ENCODE assay signal across 7 mouse cellular contexts in genomic region chr11:101119131-101119760, GRCm38 (mm10). TPM values are rescaled to one million over a fixed set of nuclear protein-coding genes. Genes with fewer than 3 reads are reported as not detected.
DNase-seq lines count a peak whose midpoint lies in the region; ATAC-seq and TF ChIP-seq lines count a peak whose summit lies in the region.

No protein-coding gene starts in this region.

- peak overlapping the region; percentile 87 for H3K27ac ChIP-seq in lung, embryonic 16.5 days (ENCODE audit: low read length)
- H3K27ac ChIP-seq in cortical plate, adult 2 months (ENCODE audit: insufficient read depth, low read length) = peak overlapping the region; percentile 69
- H3K27ac ChIP-seq in hindbrain, embryonic 14.5 days = peak overlapping the region; percentile 81

- H3K9me3 ChIP-seq in lung, embryonic 16.5 days (ENCODE audit: control insufficient read depth, low read length) = no peaks in the 10 kb centered on the region
- no peaks in the 10 kb centered on the region for H3K9me3 ChIP-seq in hindbrain, embryonic 14.5 days (ENCODE audit: control insufficient read depth, low read length)

- H3K9ac ChIP-seq in lung, embryonic 16.5 days (ENCODE audit: low read length) = peak overlapping the region; percentile 91
- peak overlapping the region; percentile 89 for H3K9ac ChIP-seq in hindbrain, embryonic 14.5 days

- peak overlapping the region; percentile 90 for H3K4me3 ChIP-seq in lung, embryonic 16.5 days (ENCODE audit: low read length)
- peak overlapping the region; percentile 52 for H3K4me3 ChIP-seq in cortical plate, adult 2 months (ENCODE audit: insufficient read depth, low read length)
- H3K4me3 ChIP-seq in hindbrain, embryonic 14.5 days (replicated peaks; ENCODE audit: low read length) = peak overlapping the region; percentile 85

- H3K36me3 ChIP-seq in lung, embryonic 16.5 days (ENCODE audit: control insufficient read depth, insufficient read depth, low read length) = peaks cover 13% of the 10 kb centered on the region
- peaks cover 16% of the 10 kb centered on the region for H3K36me3 ChIP-seq in hindbrain, embryonic 14.5 days (replicated peaks; ENCODE audit: control insufficient read depth, insufficient read depth)

- no peak for DNase-seq in lung, postnatal 10 days
- DNase-seq in hindbrain, embryonic 14.5 days (ENCODE audit: low spot score) = no peak
- DNase-seq in frontal cortex, postnatal 25 days (ENCODE audit: low spot score in 2 of 2) = no peak
- DNase-seq in adrenal gland, postnatal 25 days = no peak

- no peak for TF ChIP-seq CTCF in cortical plate, adult 2 months (IDR thresholded peaks at IDR 0.05; ENCODE audit: extremely low read depth, insufficient read depth, low read length)

- H3K4me1 ChIP-seq in lung, embryonic 16.5 days (replicated peaks; ENCODE audit: control insufficient read depth, insufficient read depth, low read length) = peaks cover 19% of the 10 kb centered on the region
- H3K4me1 ChIP-seq in cortical plate, adult 2 months (ENCODE audit: control insufficient read depth, insufficient read depth, low read length) = peaks cover 4% of the 10 kb centered on the region; the same call in 1 of the 2 replicates
- peaks cover 33% of the 10 kb centered on the region for H3K4me1 ChIP-seq in hindbrain, embryonic 14.5 days (replicated peaks; ENCODE audit: control insufficient read depth, insufficient read depth, low read length)

- no peaks in the 10 kb centered on the region for H3K27me3 ChIP-seq in lung, embryonic 16.5 days (ENCODE audit: control insufficient read depth, insufficient read depth, low read depth, low read length)
- no peaks in the 10 kb centered on the region for H3K27me3 ChIP-seq in hindbrain, embryonic 14.5 days (ENCODE audit: control insufficient read depth, insufficient read depth, low read length)

- TF ChIP-seq POLR2A in cortical plate, adult 2 months (IDR thresholded peaks at IDR 0.05; ENCODE audit: extremely low read depth, insufficient read depth, low read length) = no peak

- peak; percentile 79 for ATAC-seq in lung, embryonic 16.5 days (ENCODE audit: low read depth)
- ATAC-seq in hindbrain, embryonic 14.5 days (ENCODE audit: low FRiP score) = peak; percentile 75
- ATAC-seq in megakaryocyte progenitor cell, adult 5-6 weeks (replicated peaks; ENCODE audit: poor library complexity) = peak; percentile 43

- under 1% methylated on average over 39 of the region's 39 CpGs for WGBS in lung, embryonic 16.5 days
- WGBS in hindbrain, embryonic 14.5 days = 1% methylated on average over 36 of the region's 39 CpGs

- H3K4me2 ChIP-seq in lung, embryonic 16.5 days (ENCODE audit: low read depth, low read length) = peak overlapping the region; percentile 73
- peak overlapping the region; percentile 82 for H3K4me2 ChIP-seq in hindbrain, embryonic 14.5 days (replicated peaks)

RNA-seq across cellular contexts. Expression of gene Retreg3, which starts 0.4 kb away (rescaled TPM):
- 18.4 and 19.6 TPM in 2 replicates for polyA plus RNA-seq in lung, embryonic 16.5 days (2015; fragmentation: Nextera tagmentation; extraction: Ambion mirVana)
- 63.2 and 65.7 TPM in 2 replicates for polyA plus RNA-seq in cortical plate, adult 2 months (2012; rRNA removed)
- 13.0 and 14.2 TPM in 2 replicates for polyA plus RNA-seq in hindbrain, embryonic 14.5 days (2014; fragmentation: Nextera tagmentation; extraction: Ambion mirVana)
- total RNA-seq in megakaryocyte progenitor cell, adult 5-6 weeks (2015) = 7.3 and 8.1 TPM in 2 replicates
- 24.0 and 25.7 TPM in 2 replicates for total RNA-seq in megakaryocyte progenitor cell, adult 5-6 weeks (2017)
- 53.5 and 64.1 TPM in 2 replicates for total RNA-seq in adrenal gland, postnatal 25 days (2021)

RNA-seq across cellular contexts. Expression of gene Tubg1, which starts 0.5 kb away (rescaled TPM):
- polyA plus RNA-seq in lung, embryonic 16.5 days (2015; fragmentation: Nextera tagmentation; extraction: Ambion mirVana) = 70.6 and 82.1 TPM in 2 replicates
- polyA plus RNA-seq in cortical plate, adult 2 months (2012; rRNA removed) = 15.2 and 15.3 TPM in 2 replicates
- 64.0 and 64.1 TPM in 2 replicates for polyA plus RNA-seq in hindbrain, embryonic 14.5 days (2014; fragmentation: Nextera tagmentation; extraction: Ambion mirVana)
- 20.7 and 21.2 TPM in 2 replicates for total RNA-seq in megakaryocyte progenitor cell, adult 5-6 weeks (2015)
- 41.4 and 43.3 TPM in 2 replicates for total RNA-seq in megakaryocyte progenitor cell, adult 5-6 weeks (2017)
- 42.1 and 50.1 TPM in 2 replicates for total RNA-seq in adrenal gland, postnatal 25 days (2021)

RNA-seq across cellular contexts. Expression of gene Psmc3ip, which starts 24.0 kb away (rescaled TPM):
- 29.3 and 32.3 TPM in 2 replicates for polyA plus RNA-seq in lung, embryonic 16.5 days (2015; fragmentation: Nextera tagmentation; extraction: Ambion mirVana)
- 3.5 and 3.8 TPM in 2 replicates for polyA plus RNA-seq in cortical plate, adult 2 months (2012; rRNA removed)
- polyA plus RNA-seq in hindbrain, embryonic 14.5 days (2014; fragmentation: Nextera tagmentation; extraction: Ambion mirVana) = 16.4 and 20.7 TPM in 2 replicates
- 32.7 and 40.2 TPM in 2 replicates for total RNA-seq in megakaryocyte progenitor cell, adult 5-6 weeks (2015)
- 58.6 and 67.8 TPM in 2 replicates for total RNA-seq in megakaryocyte progenitor cell, adult 5-6 weeks (2017)
- total RNA-seq in adrenal gland, postnatal 25 days (2021) = 7.1 and 9.4 TPM in 2 replicates

RNA-seq across cellular contexts. Expression of gene Mlx, which starts 32.2 kb away (rescaled TPM):
- 41.3 and 60.3 TPM in 2 replicates for polyA plus RNA-seq in lung, embryonic 16.5 days (2015; fragmentation: Nextera tagmentation; extraction: Ambion mirVana)
- 46.9 and 53.1 TPM in 2 replicates for polyA plus RNA-seq in cortical plate, adult 2 months (2012; rRNA removed)
- 84.0 and 86.6 TPM in 2 replicates for polyA plus RNA-seq in hindbrain, embryonic 14.5 days (2014; fragmentation: Nextera tagmentation; extraction: Ambion mirVana)
- 76.4 and 83.6 TPM in 2 replicates for total RNA-seq in megakaryocyte progenitor cell, adult 5-6 weeks (2015)
- 84.7 and 90.0 TPM in 2 replicates for total RNA-seq in megakaryocyte progenitor cell, adult 5-6 weeks (2017)
- 55.2 and 70.0 TPM in 2 replicates for total RNA-seq in adrenal gland, postnatal 25 days (2021)

RNA-seq across cellular contexts. Expression of gene Tubg2, which starts 36.5 kb away (rescaled TPM):
- polyA plus RNA-seq in lung, embryonic 16.5 days (2015; fragmentation: Nextera tagmentation; extraction: Ambion mirVana) = 3.1 TPM in 2 replicates
- polyA plus RNA-seq in cortical plate, adult 2 months (2012; rRNA removed) = 57.9 and 61.0 TPM in 2 replicates
- 48.6 and 50.6 TPM in 2 replicates for polyA plus RNA-seq in hindbrain, embryonic 14.5 days (2014; fragmentation: Nextera tagmentation; extraction: Ambion mirVana)
- not detected in 2 replicates for total RNA-seq in megakaryocyte progenitor cell, adult 5-6 weeks (2015)
- not detected in 2 replicates for total RNA-seq in megakaryocyte progenitor cell, adult 5-6 weeks (2017)
- total RNA-seq in adrenal gland, postnatal 25 days (2021) = 5.7 and 6.4 TPM in 2 replicates
